ENCODE assay signal across 24 mouse cellular contexts in the genomic region with DNA sequence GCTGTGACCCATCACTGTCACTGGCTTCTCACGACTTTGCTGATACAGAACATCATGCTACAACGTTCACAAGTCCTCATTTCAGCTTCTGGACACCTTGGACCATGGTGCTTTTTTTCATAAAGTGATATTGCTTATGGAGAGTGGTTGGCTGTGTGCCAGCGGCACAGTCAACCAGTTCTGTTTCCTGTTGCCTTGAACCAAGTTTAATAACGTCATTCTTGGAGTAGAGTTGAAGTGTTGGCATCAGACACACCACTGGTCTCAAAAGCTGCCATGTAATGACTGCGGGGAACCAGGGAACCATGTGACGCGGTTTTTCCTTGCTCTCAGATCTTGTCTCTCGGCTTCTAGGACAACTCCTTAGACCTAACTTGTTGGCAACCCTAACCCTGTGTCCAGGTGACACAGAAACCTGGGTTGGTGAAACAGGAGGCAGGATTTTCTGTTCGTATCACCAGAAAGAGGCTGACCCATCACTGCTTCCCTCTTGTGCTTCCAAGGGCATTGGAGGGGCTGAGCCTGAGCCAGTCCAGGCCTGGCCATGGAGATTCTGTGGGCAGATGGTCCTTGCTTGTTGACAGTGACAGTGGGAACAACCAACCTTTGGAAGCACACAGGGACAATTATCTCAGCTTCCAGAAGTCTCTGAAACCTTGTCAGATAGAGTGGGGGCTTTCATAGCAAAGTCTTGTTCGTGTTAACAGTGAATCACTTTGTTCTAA.
"Had no signal": no experiment of that assay in that cellular context is flagged by ENCODE, and none has a peak within 500 bp of the region (broad histone marks: within the 10 kb centered on the region; RNA-seq: fewer than 3 reads in every experiment).

No protein-coding gene starts in this region.

- H3K9ac ChIP-seq: kidney, embryonic 15.5 days; limb, embryonic 13.5 days; liver, embryonic 14.5 days; liver, postnatal 0 days; lung, embryonic 14.5 days; midbrain, embryonic 13.5 days; neural tube, embryonic 13.5 days; stomach, embryonic 15.5 days had no signal

- H3K27ac ChIP-seq: kidney, embryonic 15.5 days; limb, embryonic 10.5 days; limb, embryonic 13.5 days; liver, embryonic 14.5 days; midbrain, embryonic 10.5 days; midbrain, embryonic 13.5 days; neural tube, embryonic 13.5 days had no signal

- H3K9me3 ChIP-seq: kidney, embryonic 15.5 days; limb, embryonic 10.5 days; limb, embryonic 13.5 days; megakaryocyte, embryonic 14.5 days; midbrain, embryonic 10.5 days; midbrain, embryonic 13.5 days; neural tube, embryonic 13.5 days; stomach, embryonic 15.5 days had no signal

- H3K27me3 ChIP-seq: kidney, embryonic 15.5 days; limb, embryonic 13.5 days; megakaryocyte, embryonic 14.5 days; midbrain, embryonic 13.5 days; neural tube, embryonic 13.5 days; stomach, embryonic 15.5 days had no signal

- DNase-seq: kidney, adult 8-10 months; kidney, postnatal 10 days; kidney, postnatal 36 days; layer of hippocampus, postnatal 36 days; liver; liver, postnatal 0 days; lung, embryonic 14.5 days; lung, postnatal 10 days; lung, postnatal 36 days; retina, postnatal 1 day; right cerebral cortex, postnatal 25 days; spleen, adult 18-20 months; thymus, postnatal 25 days had no signal

- H3K4me1 ChIP-seq: kidney, embryonic 15.5 days; limb, embryonic 10.5 days; midbrain, embryonic 10.5 days; midbrain, embryonic 13.5 days; neural tube, embryonic 13.5 days; stomach, embryonic 15.5 days had no signal

- H3K4me3 ChIP-seq: kidney, embryonic 15.5 days; limb, embryonic 10.5 days; limb, embryonic 13.5 days; megakaryocyte, embryonic 14.5 days; midbrain, embryonic 10.5 days; midbrain, embryonic 13.5 days; myocyte; neural tube, embryonic 13.5 days; stomach, embryonic 15.5 days had no signal

- ATAC-seq: liver, postnatal 0 days; midbrain, embryonic 13.5 days; midbrain, embryonic 16.5 days had no signal

- H3K4me2 ChIP-seq: kidney, embryonic 15.5 days; limb, embryonic 13.5 days; lung, embryonic 14.5 days; midbrain, embryonic 13.5 days; neural tube, embryonic 13.5 days; stomach, embryonic 15.5 days had no signal
